Mouse (Mus musculus): Measurements from ENCODE around the gene E2f6.

DNA sequence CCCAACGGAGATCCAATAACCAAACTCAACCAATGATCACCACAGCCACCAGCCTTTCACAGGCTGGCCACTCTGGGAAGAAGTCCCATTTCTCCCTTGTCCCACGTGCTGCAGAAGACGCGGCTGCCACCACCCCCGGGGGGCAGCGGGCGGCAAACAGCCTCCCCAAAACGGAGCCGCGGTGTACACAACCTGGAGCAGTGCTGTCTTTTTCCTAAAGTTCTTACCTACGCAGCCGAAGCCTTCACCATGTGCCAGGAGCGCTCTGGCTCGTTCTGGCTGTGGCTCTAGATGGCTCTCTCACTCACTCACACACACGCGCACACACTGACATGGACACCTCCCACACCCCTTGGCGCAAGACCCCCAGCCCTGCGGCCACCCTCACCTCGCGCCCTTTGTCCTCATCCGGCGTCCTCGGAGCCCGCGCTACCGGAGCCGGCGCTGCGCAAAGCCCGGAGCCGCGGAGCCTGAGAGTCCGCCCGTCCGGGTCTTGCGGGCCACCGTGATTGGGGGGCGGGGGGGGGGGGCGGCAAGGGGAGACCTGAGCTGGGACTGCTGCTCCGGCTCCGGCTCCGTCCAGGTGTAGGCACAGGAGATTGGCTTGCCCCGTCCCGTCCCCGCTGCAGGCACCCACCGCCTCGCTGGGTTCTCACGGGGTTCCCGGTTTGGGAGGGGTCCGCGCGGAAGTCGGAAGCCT is 10.4 kb upstream of the E2f6 start, which contains the start of gene Greb1:
- TF ChIP-seq GATA1 (IDR thresholded peaks at IDR 0.05; ENCODE audit: borderline replicate concordance, low read length) (no peak), FLI1 (IDR thresholded peaks at IDR 0.05; ENCODE audit: low read length) (no peak)

All from megakaryocyte, embryonic 14.5 days (primary cell).